Mouse (Mus musculus) cerebellum, postnatal 4 days (tissue): Measurements from ENCODE around the gene Lyar.

Source experiments
- DNase-seq, 2 experiments: peaks; one replicate each; pipeline ENCODE4 v3.0.0; 2022; ENCODE audit warnings: low spot score in 2 of 2, mixed read lengths in 1 of 2

Gene Lyar

DNA sequence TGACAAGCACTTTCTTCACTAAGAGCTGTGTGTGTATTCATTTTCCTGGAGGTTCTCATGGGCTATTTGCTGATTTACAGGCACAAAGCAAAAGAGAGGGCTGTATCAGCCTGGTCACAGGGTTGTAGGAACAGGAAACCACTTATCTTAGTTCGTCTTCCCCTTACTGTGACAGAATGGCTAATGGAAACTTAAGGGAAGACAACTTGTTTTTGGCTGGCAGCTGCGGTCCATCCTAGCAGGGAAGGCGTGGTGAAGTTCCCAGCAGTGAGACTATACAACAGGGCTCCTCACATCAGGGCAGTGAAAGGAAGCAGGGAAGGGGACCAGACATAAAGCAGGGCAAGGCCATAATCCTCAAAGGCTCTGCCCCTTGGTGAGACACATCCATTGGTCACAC, 35.4 kb downstream of the Lyar start:
- no peak for DNase-seq

DNA sequence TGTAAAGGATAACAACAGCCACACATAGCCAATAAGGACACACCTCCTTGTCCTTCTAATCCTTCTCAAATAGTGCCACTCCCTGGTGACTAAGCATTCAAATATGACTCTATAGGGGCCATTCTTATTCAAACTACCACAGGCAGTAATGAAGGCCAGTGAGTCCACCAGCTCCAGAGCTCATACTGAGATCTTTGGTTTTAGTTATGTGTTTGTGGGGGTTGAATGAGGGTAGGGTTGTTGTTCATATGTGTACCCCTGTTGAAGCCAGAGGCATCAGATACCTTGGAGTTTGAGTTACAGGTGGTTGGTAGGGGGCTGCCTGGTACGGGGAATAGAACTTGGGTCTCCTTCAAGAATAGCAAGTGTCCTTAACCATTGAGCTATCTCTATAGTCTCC, 36.3 kb downstream of the Lyar start:
- no peak for DNase-seq

DNA sequence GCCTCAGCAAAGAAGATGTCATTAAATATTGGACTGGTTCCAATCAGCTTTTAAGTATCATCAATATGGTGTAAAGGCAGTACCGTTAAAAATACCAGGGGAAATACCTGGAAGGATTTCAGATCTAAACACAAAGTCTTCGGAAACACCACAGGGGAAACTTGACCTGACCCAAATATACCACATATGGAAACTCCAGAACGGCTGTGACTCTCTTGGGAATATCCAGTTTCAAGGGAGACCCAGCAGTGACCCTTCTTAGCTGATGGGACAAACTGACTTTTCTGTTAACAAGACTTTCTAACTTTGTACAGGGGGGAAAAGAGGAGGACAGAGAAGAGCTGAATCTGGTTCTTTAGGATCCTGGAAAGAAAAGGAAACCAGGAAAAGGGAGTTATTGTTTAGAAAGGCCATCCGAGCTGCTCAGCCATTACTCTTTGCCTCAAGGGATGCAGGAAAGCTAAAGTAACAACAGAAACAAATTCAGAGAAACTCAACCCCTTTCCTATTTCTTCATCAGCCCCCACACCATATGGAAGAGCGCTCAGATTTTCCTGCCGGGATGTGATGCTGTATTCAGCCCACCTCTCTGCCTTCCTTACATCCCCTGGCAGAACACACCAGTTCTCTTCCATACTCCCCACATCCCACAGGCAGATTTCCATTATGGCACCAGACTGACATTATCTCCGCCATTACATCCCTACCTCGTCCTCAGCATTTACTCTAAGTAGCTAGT, 37.9 kb downstream of the Lyar start:
- no peak for DNase-seq

DNA sequence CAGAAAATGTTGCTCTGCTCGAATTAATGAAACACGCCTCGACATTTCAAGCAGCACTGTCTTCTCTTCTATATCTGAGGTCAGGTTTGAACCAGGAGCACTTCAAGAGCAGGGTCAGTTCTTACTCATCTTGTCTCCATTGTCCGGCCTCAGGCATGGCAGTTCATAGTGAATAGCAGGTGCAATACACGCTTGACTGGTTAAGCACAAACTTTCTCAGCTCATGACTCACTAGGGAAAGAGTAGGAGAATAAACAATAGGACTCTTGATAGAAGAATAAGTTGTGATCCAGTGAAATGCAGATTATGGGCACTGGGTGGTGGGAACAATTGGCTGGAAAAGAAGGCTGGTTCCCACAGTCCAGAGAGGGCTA, 38.5 kb downstream of the Lyar start:
- DNase-seq = no peak

DNA sequence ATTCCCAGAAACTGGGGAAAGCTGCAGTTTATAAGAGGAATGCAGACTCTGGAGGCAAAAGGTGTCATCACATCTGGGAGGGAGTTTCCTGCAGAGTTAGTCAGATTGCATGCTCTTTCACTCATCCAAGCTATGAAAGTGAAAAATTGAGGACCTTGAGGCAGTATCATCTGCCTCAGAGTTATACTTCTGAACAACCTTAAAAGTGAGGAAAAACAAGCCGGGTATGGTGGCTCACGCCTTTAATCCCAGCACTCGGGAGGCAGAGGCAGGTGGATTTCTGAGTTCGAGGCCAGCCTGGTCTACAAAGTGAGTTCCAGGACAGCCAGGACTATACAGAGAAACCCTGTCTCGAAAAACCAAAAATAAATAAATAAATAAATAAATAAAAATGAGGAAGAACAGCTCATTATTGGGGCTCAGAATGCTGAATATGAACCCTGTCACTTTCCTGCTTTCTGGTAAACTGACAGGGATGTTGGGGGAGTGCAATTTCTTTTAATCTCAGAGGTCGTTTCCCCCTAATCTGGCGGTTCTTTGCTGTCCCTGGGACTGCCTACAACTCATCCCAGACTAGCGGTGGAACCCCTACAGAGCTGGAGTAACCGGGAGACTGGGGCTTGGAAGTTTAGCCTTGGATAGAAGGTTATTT, 39.3 kb downstream of the Lyar start:
- no peak for DNase-seq

DNA sequence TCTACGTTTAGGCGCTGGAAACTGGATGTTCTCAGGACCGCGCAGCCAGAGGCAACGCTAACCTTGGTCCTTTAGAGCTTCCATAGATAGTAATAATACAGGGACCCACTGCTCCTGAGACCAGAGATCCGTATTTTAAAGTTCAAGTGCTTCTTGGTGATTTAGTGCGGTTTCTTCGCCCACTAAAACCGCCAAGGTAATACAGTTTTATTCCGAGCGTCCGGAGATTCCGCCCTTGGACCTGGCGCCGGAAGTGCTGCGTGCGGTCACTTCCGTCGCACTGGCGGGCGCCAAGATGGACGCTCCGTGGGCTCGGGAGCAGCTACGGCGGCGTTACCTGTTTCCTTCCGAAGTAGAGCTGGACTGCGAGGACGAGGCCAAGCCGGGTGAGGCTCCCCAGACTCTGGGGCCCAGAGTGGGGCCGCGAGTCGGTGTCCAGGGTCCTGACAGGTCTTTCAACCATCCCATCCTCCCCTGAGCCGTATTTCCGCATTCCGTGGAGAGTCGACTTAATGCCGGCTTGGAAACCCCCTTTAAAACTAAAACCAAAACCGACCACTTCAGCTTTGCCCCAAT, 39.9 kb downstream of the Lyar start, which contains the start of gene Tmem128:
Tmem128 (plus strand) TSS at position 79 of the 576 bp plus-strand sequence.
- DNase-seq = peak; percentile 28 to 66

DNA sequence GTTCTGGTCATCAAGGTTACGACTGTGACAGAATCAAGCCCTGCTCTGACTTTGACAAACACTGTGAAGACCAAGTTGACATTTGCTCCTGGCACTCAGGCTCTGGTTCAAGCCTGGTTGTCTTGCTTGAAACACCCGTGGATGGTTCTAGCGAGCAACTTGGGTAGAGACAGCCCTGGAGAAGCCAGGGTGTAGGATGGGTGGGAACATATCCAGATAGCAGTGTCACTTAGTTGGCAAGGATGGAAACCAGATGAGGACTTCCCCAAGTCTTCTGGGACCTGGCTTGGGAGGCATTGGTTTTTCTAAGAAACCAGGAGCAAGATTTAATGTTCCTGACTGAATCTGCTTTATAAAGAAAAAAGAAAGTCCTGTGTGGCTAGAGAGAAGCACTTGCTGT, 50.7 kb downstream of the Lyar start:
- no peak for DNase-seq

DNA sequence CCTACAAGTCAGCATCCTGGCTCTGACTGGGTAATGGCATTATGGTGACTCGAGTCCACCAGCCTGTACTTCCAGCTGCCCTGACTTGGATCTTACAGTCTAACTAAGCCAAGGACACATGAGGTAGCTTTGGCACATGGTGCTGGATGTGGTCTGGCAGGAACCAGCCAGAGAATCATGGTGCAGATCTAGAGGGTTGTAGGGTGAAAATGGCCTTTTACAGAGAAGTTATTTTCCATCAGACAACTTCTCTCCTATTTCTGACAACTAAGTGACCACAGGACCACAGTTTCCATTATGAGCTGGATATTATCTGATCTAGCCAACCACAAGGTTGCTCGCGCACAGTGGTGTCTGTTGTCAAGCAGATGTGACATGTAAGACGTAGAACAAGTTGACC, 53.6 kb downstream of the Lyar start:
- DNase-seq = no peak

DNA sequence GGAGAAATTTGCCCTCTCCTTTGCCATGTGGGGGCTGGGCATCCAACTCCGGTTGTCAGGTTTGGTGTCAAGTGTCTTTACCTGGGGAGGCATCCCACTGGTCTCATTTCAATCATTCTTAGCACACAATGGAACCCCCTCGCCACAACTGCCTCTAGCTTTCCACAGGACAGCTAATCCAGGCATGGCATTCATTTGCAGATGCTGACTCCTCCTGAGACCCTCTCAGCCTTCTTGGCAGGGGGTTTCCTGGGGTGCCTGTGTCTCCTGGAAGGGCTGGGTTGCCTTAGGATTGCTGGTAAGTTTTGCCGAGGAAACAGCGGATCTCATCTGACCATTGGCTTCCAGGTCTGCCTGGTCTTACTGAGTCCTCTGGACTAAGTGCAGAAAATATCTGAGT, 55.5 kb downstream of the Lyar start, which contains the start of gene Otop1:
Otop1 (plus strand) TSS at position 202 of the 400 bp plus-strand sequence.
- no peak for DNase-seq

DNA sequence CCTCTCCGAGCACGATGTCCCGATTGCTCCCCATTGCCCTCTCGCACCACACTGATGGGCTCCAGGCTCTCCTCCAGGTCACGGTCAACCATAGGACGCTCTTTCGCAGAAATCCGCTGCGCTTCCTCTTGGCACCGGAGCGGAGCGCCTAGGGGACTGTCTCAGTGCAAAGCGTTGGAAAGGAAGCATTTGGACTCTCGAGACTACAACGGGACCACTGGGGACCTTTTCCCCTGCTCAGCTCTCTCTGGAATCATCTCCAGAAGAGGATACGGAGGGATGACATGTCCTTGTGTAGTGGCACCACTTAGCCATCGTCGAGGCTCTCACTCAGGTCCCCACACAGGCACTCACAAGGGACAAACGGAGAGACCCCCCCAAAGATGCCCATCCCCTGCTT, 56.2 kb downstream of the Lyar start:
- no peak for DNase-seq

DNA sequence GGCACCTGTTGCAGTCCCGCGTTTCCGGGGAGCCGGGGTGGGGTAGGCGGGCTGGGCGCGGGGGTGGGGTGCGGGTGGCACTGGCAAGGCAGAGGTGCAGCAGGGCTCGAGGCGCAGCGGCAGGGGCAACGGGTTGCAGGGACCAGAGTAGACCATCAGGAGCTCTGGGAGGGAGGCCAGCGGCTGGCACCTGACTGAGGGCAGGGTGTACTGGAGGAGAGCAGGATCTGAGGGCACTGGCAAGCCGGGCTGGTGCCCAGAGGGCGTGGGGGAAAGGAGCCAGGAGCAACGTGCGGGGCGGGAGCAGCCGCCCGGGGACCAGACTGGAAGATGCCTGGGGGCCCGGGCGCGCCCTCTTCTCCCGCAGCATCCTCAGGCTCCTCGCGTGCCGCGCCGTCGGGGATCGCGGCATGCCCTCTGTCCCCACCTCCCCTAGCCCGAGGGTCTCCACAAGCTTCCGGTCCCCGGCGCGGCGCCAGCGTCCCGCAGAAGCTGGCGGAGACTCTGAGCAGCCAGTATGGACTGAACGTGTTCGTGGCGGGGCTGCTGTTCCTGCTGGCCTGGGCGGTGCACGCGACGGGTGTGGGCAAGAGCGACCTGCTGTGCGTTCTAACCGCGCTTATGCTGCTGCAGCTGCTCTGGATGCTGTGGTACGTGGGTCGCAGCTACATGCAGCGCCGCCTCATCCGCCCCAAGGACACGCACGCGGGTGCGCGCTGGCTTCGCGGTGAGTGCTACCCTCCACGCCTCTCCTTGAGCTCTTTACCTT, 57.0 kb downstream of the Lyar start:
- no peak for DNase-seq

DNA sequence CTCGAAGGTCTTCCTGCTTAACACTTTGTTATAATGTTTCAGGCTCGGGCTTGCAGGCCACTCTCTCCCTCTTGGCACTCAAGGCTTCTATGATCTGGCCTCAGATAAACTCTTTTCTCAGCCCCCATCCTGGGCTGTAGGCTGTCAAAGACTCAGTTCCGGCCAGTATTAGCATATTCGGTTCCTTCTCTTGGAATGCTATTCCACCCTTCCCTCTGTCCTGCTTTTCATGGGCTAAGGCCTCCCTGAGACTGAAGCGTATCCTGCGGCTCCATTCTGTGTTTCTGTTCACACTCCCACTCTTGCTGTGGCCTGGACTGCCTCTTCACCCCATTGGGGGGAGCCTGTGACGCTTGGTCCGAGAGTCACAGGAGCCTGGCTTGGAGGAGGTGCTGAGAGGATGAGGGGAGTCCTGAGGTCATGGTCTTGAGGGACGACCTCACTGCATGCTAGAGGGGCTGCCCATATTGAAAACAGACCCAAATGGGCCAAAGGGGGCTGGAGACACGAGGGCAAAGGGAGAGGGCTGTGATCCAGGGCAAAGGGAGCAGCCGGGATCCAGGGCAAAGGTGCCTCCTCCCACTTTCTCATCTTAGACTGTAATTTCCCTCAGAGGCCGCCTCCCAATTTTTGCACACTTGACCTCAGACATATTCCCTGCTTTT, 57.8 kb downstream of the Lyar start:
- DNase-seq = no peak

DNA sequence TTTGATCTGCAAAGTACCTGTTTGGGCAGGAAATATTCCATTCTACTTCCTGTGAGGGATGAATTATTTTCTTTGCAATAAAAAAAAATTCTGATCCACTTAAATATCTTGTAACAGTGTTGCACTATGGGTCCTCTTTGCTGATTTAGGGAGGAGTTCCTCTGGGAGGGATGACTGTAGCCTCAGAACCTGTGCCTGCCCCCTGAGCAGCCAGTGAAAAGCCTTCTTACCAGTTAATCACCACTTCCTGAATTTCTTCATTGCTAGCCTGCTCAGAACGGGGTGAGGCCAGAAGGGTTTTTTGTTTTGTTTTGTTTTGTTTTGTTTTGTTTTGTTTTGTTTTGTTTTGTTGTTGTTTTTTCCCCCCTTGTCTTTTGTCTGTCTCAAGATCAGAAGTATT, 59.8 kb downstream of the Lyar start:
- no peak for DNase-seq
